13 mouse cellular contexts compared by ENCODE assay signal in the genomic region with DNA sequence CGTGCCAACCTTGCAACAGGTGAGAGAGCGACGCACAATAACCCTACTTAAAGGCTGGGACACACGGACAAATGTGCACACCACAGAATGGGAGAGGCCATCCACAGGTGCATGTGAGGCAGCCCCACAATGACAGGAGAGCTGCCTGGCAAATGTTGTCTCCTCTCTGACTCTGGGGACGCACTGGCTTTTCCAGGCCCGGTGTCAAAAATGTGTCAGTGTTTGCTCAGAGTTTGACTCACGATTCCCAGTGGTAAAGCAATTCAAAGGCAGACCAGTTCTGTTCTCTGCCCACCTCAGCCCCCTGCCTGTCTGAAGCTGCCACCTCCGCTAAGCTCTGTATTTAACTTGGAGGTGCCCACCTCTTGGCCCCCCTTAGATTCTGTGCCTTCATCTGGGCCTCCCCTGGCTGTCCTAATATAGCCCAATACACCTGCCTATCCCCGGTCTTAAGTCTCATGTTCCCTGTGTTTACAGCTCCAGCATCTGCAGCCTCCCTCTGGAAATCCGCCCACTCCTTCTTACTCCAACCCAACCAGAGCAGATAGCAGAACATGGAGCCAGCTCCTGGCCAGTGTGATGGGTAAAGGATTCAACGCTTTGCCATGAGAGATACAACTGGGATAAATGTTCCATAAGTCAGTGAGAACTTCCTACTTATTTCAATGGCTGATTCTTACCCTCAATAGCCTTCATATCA.
DNase-seq lines count a peak whose midpoint lies in the region; ATAC-seq and TF ChIP-seq lines count a peak whose summit lies in the region.
"Had no signal": no experiment of that assay in that cellular context is flagged by ENCODE, and none has a peak within 500 bp of the region (broad histone marks: within the 10 kb centered on the region; RNA-seq: fewer than 3 reads in every experiment).

No protein-coding gene starts in this region.

- TF ChIP-seq CTCF in C2C12 (IDR thresholded peaks at IDR 0.05; ENCODE audit: control insufficient read depth, insufficient read depth, insufficient read length): no peak

- no peaks in the 10 kb centered on the region for H3K9me3 ChIP-seq in heart, embryonic 12.5 days (replicated peaks)
- no peaks in the 10 kb centered on the region for H3K9me3 ChIP-seq in forebrain, embryonic 14.5 days (replicated peaks; ENCODE audit: control insufficient read depth, low read length)
- H3K9me3 ChIP-seq: limb, embryonic 13.5 days; midbrain, embryonic 13.5 days; neural tube, embryonic 12.5 days had no signal

- no peak overlapping the region for H3ac ChIP-seq in C2C12 (ENCODE audit: control insufficient read depth, insufficient read length, low read depth)

- no peaks in the 10 kb centered on the region for H3K36me3 ChIP-seq in C2C12 (ENCODE audit: control insufficient read depth, insufficient read depth)
- H3K36me3 ChIP-seq in heart, embryonic 12.5 days: no peaks in the 10 kb centered on the region
- no peaks in the 10 kb centered on the region for H3K36me3 ChIP-seq in forebrain, embryonic 14.5 days (ENCODE audit: control insufficient read depth, insufficient read depth, low read length)
- H3K36me3 ChIP-seq: limb, embryonic 13.5 days; midbrain, embryonic 13.5 days; neural tube, embryonic 12.5 days had no signal

- peak overlapping the region; percentile 3 for H3K27ac ChIP-seq in heart, embryonic 12.5 days (ENCODE audit: poor library complexity, severe bottlenecking)
- H3K27ac ChIP-seq in forebrain, embryonic 14.5 days (ENCODE audit: low read depth, low read length): no peak overlapping the region
- H3K27ac ChIP-seq: kidney, postnatal 0 days; limb, embryonic 13.5 days; neural tube, embryonic 12.5 days had no signal

- peaks cover 100% of the 10 kb centered on the region for H3K79me2 ChIP-seq in C2C12 (ENCODE audit: control insufficient read depth, insufficient read depth)

- peaks cover 87% of the 10 kb centered on the region for H3K4me1 ChIP-seq in heart, embryonic 12.5 days (replicated peaks)
- peaks cover 83% of the 10 kb centered on the region for H3K4me1 ChIP-seq in forebrain, embryonic 14.5 days (ENCODE audit: control insufficient read depth, insufficient read depth, low read length)

- peak overlapping the region; percentile 6; the same call in 1 of the 2 replicates for H3K9ac ChIP-seq in heart, embryonic 12.5 days
- H3K9ac ChIP-seq in forebrain, embryonic 14.5 days (ENCODE audit: low read length): no peak overlapping the region
- H3K9ac ChIP-seq: limb, embryonic 13.5 days; midbrain, embryonic 13.5 days; neural tube, embryonic 12.5 days had no signal

- no peak for ATAC-seq in heart, embryonic 12.5 days (ENCODE audit: insufficient number of reproducible peaks, low FRiP score)
- ATAC-seq in forebrain, embryonic 14.5 days: no peak
- ATAC-seq: midbrain, embryonic 13.5 days had no signal

- no peaks in the 10 kb centered on the region for H3K27me3 ChIP-seq in C2C12 (ENCODE audit: control insufficient read depth, insufficient read depth, insufficient read length)
- H3K27me3 ChIP-seq in heart, embryonic 12.5 days (replicated peaks): no peaks in the 10 kb centered on the region
- no peaks in the 10 kb centered on the region for H3K27me3 ChIP-seq in forebrain, embryonic 14.5 days (replicated peaks; ENCODE audit: control insufficient read depth, insufficient read depth, low read length)
- H3K27me3 ChIP-seq: neural tube, embryonic 12.5 days had no signal

- no peak overlapping the region for H3K4me2 ChIP-seq in heart, embryonic 12.5 days
- no peak overlapping the region for H3K4me2 ChIP-seq in forebrain, embryonic 14.5 days (ENCODE audit: low read length)
- H3K4me2 ChIP-seq: limb, embryonic 13.5 days; midbrain, embryonic 13.5 days; neural tube, embryonic 12.5 days had no signal

- 66% methylated on average over 11 of the region's 11 CpGs for WGBS in heart, embryonic 12.5 days
- WGBS in forebrain, embryonic 14.5 days: 72% methylated on average over 11 of the region's 11 CpGs

- no peak overlapping the region for H3K4me3 ChIP-seq in C2C12 (ENCODE audit: insufficient read depth, poor library complexity, severe bottlenecking)
- no peak overlapping the region for H3K4me3 ChIP-seq in heart, embryonic 12.5 days
- H3K4me3 ChIP-seq in forebrain, embryonic 14.5 days (ENCODE audit: low read depth, low read length): no peak overlapping the region
- H3K4me3 ChIP-seq: limb, embryonic 13.5 days; midbrain, embryonic 13.5 days; neural tube, embryonic 12.5 days had no signal

- peak; percentile 29 to 62 for DNase-seq in adrenal gland, adult (ENCODE audit: inconsistent age in 2 of 2, low spot score in 1 of 2)
- DNase-seq in adrenal gland, postnatal 25 days: no peak
- DNase-seq in heart, adult 11 months: peak; percentile 91
- no peak for DNase-seq in heart, adult 9 months (ENCODE audit: low spot score in 2 of 2)
- no peak for DNase-seq in embryo, embryonic 9.5 days (ENCODE audit: extremely low spot score)
- DNase-seq in forebrain, embryonic 14.5 days (ENCODE audit: low spot score): no peak
- DNase-seq: retina, postnatal 1 day had no signal

- peaks cover 82% of the 10 kb centered on the region for H3K79me3 ChIP-seq in C2C12 (ENCODE audit: low read depth)

TF ChIP-seq in C2C12, 6 proteins besides CTCF, POLR2A, EP300 and RAD21:
- TF ChIP-seq MYOD1 (IDR thresholded peaks at IDR 0.05; ENCODE audit: control insufficient read depth, insufficient read length, low read depth): peak; percentile 77
- TF ChIP-seq USF1 (IDR thresholded peaks at IDR 0.05; ENCODE audit: low read depth): no peak
- peak; percentile 34 for TF ChIP-seq MAX (IDR thresholded peaks at IDR 0.05)

Comparison
In these comparisons a context has a peak if more than half of its experiments do, and no peak if none do; other contexts are left out.
1. DNase-seq: peak in adrenal gland, adult (2 of 2) and heart, adult 11 months (single experiment); none in adrenal gland, postnatal 25 days (single experiment), heart, adult 9 months (0 of 2), embryo, embryonic 9.5 days (single experiment) and forebrain, embryonic 14.5 days (single experiment).